Mouse (Mus musculus): ENCODE results near the gene Ppp1r12c. TPM values are rescaled to one million over a fixed set of nuclear protein-coding genes. Genes with fewer than 3 reads are reported as not detected.

Ppp1r12c gene
- polyA plus RNA-seq, 1 experiment from 2014 or later, result 46.2 TPM

- Histone ChIP-seq H3K9ac (replicated peaks; ENCODE audit: low read length) (no peak overlapping the region), H3K4me3 (replicated peaks; ENCODE audit: low read depth, low read length) (no peak overlapping the region), H3K27ac (replicated peaks; ENCODE audit: low read depth, low read length) (no peak overlapping the region), H3K36me3 (ENCODE audit: control insufficient read depth, insufficient read depth, low read length) (peaks cover 48% of the 10 kb centered on the region), H3K4me1 (ENCODE audit: control insufficient read depth, insufficient read depth, low read length) (no peaks in the 10 kb centered on the region), H3K27me3 (ENCODE audit: control insufficient read depth, insufficient read depth, low read length) (no peaks in the 10 kb centered on the region), H3K9me3 (ENCODE audit: control insufficient read depth, low read length) (no peaks in the 10 kb centered on the region), H3K4me2 (ENCODE audit: low read length) (no peak overlapping the region)
- WGBS, result 91% methylated on average over 6 of the region's 6 CpGs
- DNase-seq (no peak), ATAC-seq (ENCODE audit: low FRiP score, low TSS enrichment) (no peak)
Observed at GRCm38 (mm10) chr7:4491308-4491707, 10.2 kb downstream of the Ppp1r12c start.

GRCm38 (mm10) chr7:4482281-4482680 is 19.2 kb downstream of the Ppp1r12c start:
- DNase-seq (no peak), ATAC-seq (ENCODE audit: low FRiP score, low TSS enrichment) (no peak)
- 0 out of 2 replicates have a peak, but pooled peaks cover 3% of the 10 kb centered on the region for H3K27me3 ChIP-seq (ENCODE audit: control insufficient read depth, insufficient read depth, low read length)
- peaks cover 60% of the 10 kb centered on the region for H3K36me3 ChIP-seq (ENCODE audit: control insufficient read depth, insufficient read depth, low read length)
- no peak overlapping the region for H3K27ac ChIP-seq (replicated peaks; ENCODE audit: low read depth, low read length)
- H3K9ac ChIP-seq (replicated peaks; ENCODE audit: low read length), result no peak overlapping the region
- 95% methylated on average over 12 of the region's 12 CpGs for WGBS
- H3K9me3 ChIP-seq (ENCODE audit: control insufficient read depth, low read length), result no peaks in the 10 kb centered on the region
- peaks cover 11% of the 10 kb centered on the region; the same call in 1 of the 2 replicates for H3K4me1 ChIP-seq (ENCODE audit: control insufficient read depth, insufficient read depth, low read length)
- H3K4me3 ChIP-seq (replicated peaks; ENCODE audit: low read depth, low read length), result no peak overlapping the region
- no peak overlapping the region for H3K4me2 ChIP-seq (ENCODE audit: low read length)

GRCm38 (mm10) chr7:4479674-4480073 is 21.8 kb downstream of the Ppp1r12c start:
- no peak for ATAC-seq (ENCODE audit: low FRiP score, low TSS enrichment)
- peak; percentile 77 for DNase-seq
- no peak overlapping the region for H3K9ac ChIP-seq (replicated peaks; ENCODE audit: low read length)
- H3K36me3 ChIP-seq (ENCODE audit: control insufficient read depth, insufficient read depth, low read length), result peaks cover 40% of the 10 kb centered on the region
- H3K4me1 ChIP-seq (ENCODE audit: control insufficient read depth, insufficient read depth, low read length), result peaks cover 11% of the 10 kb centered on the region; the same call in 1 of the 2 replicates
- H3K27me3 ChIP-seq (ENCODE audit: control insufficient read depth, insufficient read depth, low read length), result peaks cover 15% of the 10 kb centered on the region; the same call in 1 of the 2 replicates
- H3K4me2 ChIP-seq (ENCODE audit: low read length), result no peak overlapping the region
- no peak overlapping the region for H3K4me3 ChIP-seq (replicated peaks; ENCODE audit: low read depth, low read length)
- no peaks in the 10 kb centered on the region for H3K9me3 ChIP-seq (ENCODE audit: control insufficient read depth, low read length)
- H3K27ac ChIP-seq (replicated peaks; ENCODE audit: low read depth, low read length), result no peak overlapping the region
- 27% methylated on average over 6 of the region's 6 CpGs for WGBS

- peak overlapping the region; percentile 40 for H3K4me3 ChIP-seq (replicated peaks; ENCODE audit: low read depth, low read length)
- H3K9me3 ChIP-seq (ENCODE audit: control insufficient read depth, low read length), result no peaks in the 10 kb centered on the region
- peaks cover 20% of the 10 kb centered on the region; the same call in 1 of the 2 replicates for H3K27me3 ChIP-seq (ENCODE audit: control insufficient read depth, insufficient read depth, low read length)
- H3K4me1 ChIP-seq (ENCODE audit: control insufficient read depth, insufficient read depth, low read length), result peaks cover 11% of the 10 kb centered on the region; the same call in 1 of the 2 replicates
- H3K36me3 ChIP-seq (ENCODE audit: control insufficient read depth, insufficient read depth, low read length), result peaks cover 31% of the 10 kb centered on the region
- peak overlapping the region; percentile 14; the same call in 1 of the 2 replicates for H3K27ac ChIP-seq (replicated peaks; ENCODE audit: low read depth, low read length)
- peak overlapping the region; percentile 38 for H3K9ac ChIP-seq (replicated peaks; ENCODE audit: low read length)
- peak overlapping the region; percentile 86 for H3K4me2 ChIP-seq (ENCODE audit: low read length)
- peak; percentile 23 for DNase-seq
- no peak for ATAC-seq (ENCODE audit: low FRiP score, low TSS enrichment)
- 2% methylated on average over 16 of the region's 16 CpGs for WGBS
Observed at GRCm38 (mm10) chr7:4478796-4479291, 22.6 kb downstream of the Ppp1r12c start.

- peak overlapping the region; percentile 40 for H3K4me3 ChIP-seq (replicated peaks; ENCODE audit: low read depth, low read length)
- no peaks in the 10 kb centered on the region for H3K9me3 ChIP-seq (ENCODE audit: control insufficient read depth, low read length)
- peak overlapping the region; percentile 47 for H3K9ac ChIP-seq (replicated peaks; ENCODE audit: low read length)
- H3K36me3 ChIP-seq (ENCODE audit: control insufficient read depth, insufficient read depth, low read length), result peaks cover 25% of the 10 kb centered on the region
- peak overlapping the region; percentile 64; the same call in 1 of the 2 replicates for H3K27ac ChIP-seq (replicated peaks; ENCODE audit: low read depth, low read length)
- peaks cover 11% of the 10 kb centered on the region; the same call in 1 of the 2 replicates for H3K4me1 ChIP-seq (ENCODE audit: control insufficient read depth, insufficient read depth, low read length)
- DNase-seq (peak; percentile 86), ATAC-seq (ENCODE audit: low FRiP score, low TSS enrichment) (peak; percentile 92)
- H3K27me3 ChIP-seq (ENCODE audit: control insufficient read depth, insufficient read depth, low read length), result peaks cover 26% of the 10 kb centered on the region
- WGBS, result under 1% methylated on average over 39 of the region's 39 CpGs
- peak overlapping the region; percentile 86 for H3K4me2 ChIP-seq (ENCODE audit: low read length)
Observed at GRCm38 (mm10) chr7:4478021-4478795, 23.3 kb downstream of the Ppp1r12c start.

- DNase-seq (no peak), ATAC-seq (ENCODE audit: low FRiP score, low TSS enrichment) (no peak)
- no peaks in the 10 kb centered on the region for H3K36me3 ChIP-seq (ENCODE audit: control insufficient read depth, insufficient read depth, low read length)
- H3K27ac ChIP-seq (replicated peaks; ENCODE audit: low read depth, low read length), result no peak overlapping the region
- H3K9me3 ChIP-seq (ENCODE audit: control insufficient read depth, low read length), result no peaks in the 10 kb centered on the region
- H3K9ac ChIP-seq (replicated peaks; ENCODE audit: low read length), result no peak overlapping the region
- H3K4me1 ChIP-seq (ENCODE audit: control insufficient read depth, insufficient read depth, low read length), result peaks cover 15% of the 10 kb centered on the region; the same call in 1 of the 2 replicates
- no peak overlapping the region for H3K4me2 ChIP-seq (ENCODE audit: low read length)
- H3K4me3 ChIP-seq (replicated peaks; ENCODE audit: low read depth, low read length), result no peak overlapping the region
- H3K27me3 ChIP-seq (ENCODE audit: control insufficient read depth, insufficient read depth, low read length), result peaks cover 36% of the 10 kb centered on the region
- WGBS, result 11% methylated on average over 19 of the region's 19 CpGs
Observed at GRCm38 (mm10) chr7:4473940-4474339, 27.5 kb downstream of the Ppp1r12c start.

GRCm38 (mm10) chr7:4471179-4471555 is 30.3 kb downstream of the Ppp1r12c start:
- WGBS, result 2% methylated on average over 24 of the region's 24 CpGs
- Histone ChIP-seq H3K27me3 (ENCODE audit: control insufficient read depth, insufficient read depth, low read length) (peaks cover 32% of the 10 kb centered on the region), H3K4me3 (replicated peaks; ENCODE audit: low read depth, low read length) (peak overlapping the region; percentile 43), H3K27ac (replicated peaks; ENCODE audit: low read depth, low read length) (no peak overlapping the region), H3K9me3 (ENCODE audit: control insufficient read depth, low read length) (no peaks in the 10 kb centered on the region), H3K4me1 (ENCODE audit: control insufficient read depth, insufficient read depth, low read length) (0 out of 2 replicates have a peak, but pooled peaks cover 7% of the 10 kb centered on the region), H3K36me3 (ENCODE audit: control insufficient read depth, insufficient read depth, low read length) (no peaks in the 10 kb centered on the region), H3K4me2 (ENCODE audit: low read length) (peak overlapping the region; percentile 76), H3K9ac (replicated peaks; ENCODE audit: low read length) (peak overlapping the region; percentile 48)
- ATAC-seq (ENCODE audit: low FRiP score, low TSS enrichment) (peak; percentile 87), DNase-seq (peak; percentile 92)

- H3K9ac ChIP-seq (replicated peaks; ENCODE audit: low read length), result peak overlapping the region; percentile 48
- H3K4me2 ChIP-seq (ENCODE audit: low read length), result peak overlapping the region; percentile 76
- peak; percentile 59; the same call in 1 of the 2 replicates for ATAC-seq (ENCODE audit: low FRiP score, low TSS enrichment)
- 0 out of 2 replicates have a peak overlapping the region, but pooled peaks have one; percentile 13 for H3K27ac ChIP-seq (replicated peaks; ENCODE audit: low read depth, low read length)
- H3K4me1 ChIP-seq (ENCODE audit: control insufficient read depth, insufficient read depth, low read length), result 0 out of 2 replicates have a peak, but pooled peaks cover 7% of the 10 kb centered on the region
- H3K36me3 ChIP-seq (ENCODE audit: control insufficient read depth, insufficient read depth, low read length), result no peaks in the 10 kb centered on the region
- no peaks in the 10 kb centered on the region for H3K9me3 ChIP-seq (ENCODE audit: control insufficient read depth, low read length)
- H3K27me3 ChIP-seq (ENCODE audit: control insufficient read depth, insufficient read depth, low read length), result peaks cover 28% of the 10 kb centered on the region
- H3K4me3 ChIP-seq (replicated peaks; ENCODE audit: low read depth, low read length), result peak overlapping the region; percentile 43
- DNase-seq, result peak; percentile 80
- WGBS, result 1% methylated on average over 35 of the region's 35 CpGs
Observed at GRCm38 (mm10) chr7:4470275-4471178, 31.0 kb downstream of the Ppp1r12c start.
